Mouse (Mus musculus) midbrain, embryonic 15.5 days (tissue): ENCODE measurements around the gene Golt1a. TPM values are rescaled to one million over a fixed set of nuclear protein-coding genes. Genes with fewer than 3 reads are reported as not detected.
"Not testable (repeated sequence)": the region's sequence is repeated elsewhere in the genome, so short reads cannot be mapped to it uniquely, and the experiment has no call there.

ENCODE experiments used
- ATAC-seq: fragments of 200-750 bp; cut with Nextera tagmentation; replicated peaks from 2 replicates; pipeline ENCODE4 v1.8.0; 2017; ENCODE audit warnings: moderate TSS enrichment
- H3K27ac ChIP-seq: fragments of 300-500 bp; sonication (generic); 2 replicates; pipeline ENCODE4 v1.5.1; 2015; ENCODE audit warnings: mild to moderate bottlenecking, inconsistent platforms
- H3K27me3 ChIP-seq: fragments of 300-500 bp; sonication (generic); replicated peaks from 2 replicates; pipeline ENCODE4 v1.6.1; 2015; ENCODE audit warnings: inconsistent platforms
- H3K36me3 ChIP-seq: fragments of 300-500 bp; sonication (generic); replicated peaks from 2 replicates; pipeline ENCODE4 v1.6.1; 2015; ENCODE audit warnings: inconsistent platforms
- H3K4me1 ChIP-seq: fragments of 300-500 bp; sonication (generic); 2 replicates; pipeline ENCODE4 v1.6.1; 2015; ENCODE audit warnings: inconsistent platforms
- H3K4me2 ChIP-seq: fragments of 300-500 bp; sonication (generic); 2 replicates; pipeline ENCODE4 v1.6.1; 2015; ENCODE audit warnings: inconsistent platforms, mild to moderate bottlenecking, moderate library complexity
- H3K4me3 ChIP-seq: fragments of 300-500 bp; sonication (generic); 2 replicates; pipeline ENCODE4 v1.5.1; 2015; ENCODE audit warnings: mild to moderate bottlenecking, inconsistent platforms
- H3K9ac ChIP-seq: fragments of 300-500 bp; sonication (generic); 2 replicates; pipeline ENCODE4 v1.6.1; 2015; ENCODE audit warnings: mild to moderate bottlenecking, inconsistent platforms
- H3K9me3 ChIP-seq: fragments of 300-500 bp; sonication (generic); 2 replicates; pipeline ENCODE4 v1.6.1; 2016; ENCODE audit warnings: inconsistent platforms
- WGBS: fragments of 180-500 bp; shearing (Covaris S2); methylation state at CpG from one replicate; pipeline ENCODE4 v1.1.7; 2015; ENCODE audit warnings: mixed read lengths; 5-methylcytosine and 5-hydroxymethylcytosine counted together
- polyA plus RNA-seq: library from polyadenylated mRNA; unstranded; fragments of >200 nt; fragmentation: Nextera tagmentation; extraction: Ambion mirVana; gene quantifications from 2 replicates; pipeline ENCODE4 v1.2.1, GENCODE M21; 2015

The Golt1a gene
- polyA plus RNA-seq, 1 experiment from 2014 or later, result not detected

DNA sequence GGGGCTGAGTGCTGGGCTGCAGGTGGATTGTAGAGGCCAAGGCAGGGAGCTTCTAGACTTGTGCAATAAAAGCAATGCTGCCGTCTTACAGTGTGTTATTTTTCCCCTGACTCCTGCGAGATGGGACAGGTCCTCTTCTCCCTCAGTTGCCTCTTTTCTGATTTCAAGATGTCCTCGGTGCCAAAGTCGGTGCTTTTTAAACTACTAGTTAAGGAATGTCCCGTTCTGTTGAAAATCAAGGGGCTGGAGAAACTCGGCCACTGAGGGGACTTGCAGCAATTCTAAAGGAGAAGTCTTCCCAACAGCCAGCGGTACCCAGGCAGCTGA lies 20.0 kb downstream of the Golt1a start:
- peaks cover 32% of the 10 kb centered on the region for H3K4me1 ChIP-seq
- 21% methylated on average over 7 of the region's 7 CpGs for WGBS
- no peak for ATAC-seq

GRCm38 (mm10) chr1:133331142-133331541 lies 21.5 kb downstream of the Golt1a start:
- no peaks in the 10 kb centered on the region for H3K36me3 ChIP-seq
- H3K4me3 ChIP-seq, result no peak overlapping the region
- 23% methylated on average over 3 of the region's 3 CpGs for WGBS
- H3K27me3 ChIP-seq, result no peaks in the 10 kb centered on the region
- peaks cover 32% of the 10 kb centered on the region for H3K4me1 ChIP-seq
- H3K27ac ChIP-seq, result peak overlapping the region; percentile 52
- peak overlapping the region; percentile 1; the same call in 1 of the 2 replicates for H3K4me2 ChIP-seq
- no peak overlapping the region for H3K9ac ChIP-seq
- H3K9me3 ChIP-seq, result no peaks in the 10 kb centered on the region
- peak; percentile 84 for ATAC-seq

More for the DNA sequence above, 20.0 kb downstream of the Golt1a start:
- no peaks in the 10 kb centered on the region for H3K36me3 ChIP-seq
- H3K27me3 ChIP-seq, result no peaks in the 10 kb centered on the region
- H3K9ac ChIP-seq, result no peak overlapping the region
- peak overlapping the region; percentile 48 for H3K4me2 ChIP-seq
- no peaks in the 10 kb centered on the region for H3K9me3 ChIP-seq
- peak overlapping the region; percentile 23 for H3K4me3 ChIP-seq
- no peak overlapping the region for H3K27ac ChIP-seq

DNA sequence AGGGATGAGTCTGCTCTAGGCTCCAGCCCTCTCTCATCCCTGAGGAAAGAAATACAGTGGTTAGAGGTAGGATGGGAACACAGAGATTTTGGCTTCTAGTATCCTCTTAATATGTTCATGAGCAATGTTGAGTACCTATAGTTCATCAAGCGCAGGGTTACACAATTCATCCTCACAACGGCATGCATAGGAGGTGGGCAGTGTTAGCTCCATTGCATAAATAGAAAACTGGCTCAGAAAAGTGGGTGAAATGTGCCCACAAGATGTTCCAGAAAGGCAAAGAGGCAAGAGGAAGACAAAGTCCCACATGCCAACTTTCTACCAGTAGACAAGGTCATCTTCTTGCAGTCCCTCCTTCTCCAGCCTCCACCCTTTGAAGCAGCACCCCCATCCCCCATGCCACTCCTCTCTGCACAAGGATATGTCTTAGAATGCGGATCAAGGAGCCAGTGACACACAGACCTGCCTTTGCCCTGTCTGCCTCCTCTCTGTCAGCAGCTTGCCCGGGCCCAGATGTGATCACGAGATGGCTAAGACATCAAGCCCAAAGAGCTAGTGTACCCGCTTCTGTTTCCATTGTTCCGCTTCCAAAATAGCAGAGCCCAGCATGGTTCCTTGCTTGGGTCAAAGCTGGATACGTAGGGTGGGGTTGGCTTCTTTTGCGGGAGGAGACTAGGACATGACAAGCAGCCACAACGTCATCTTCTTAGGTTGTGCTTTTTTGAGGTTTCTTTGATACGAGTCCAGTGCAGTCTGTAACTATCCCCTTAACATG lies 23.2 kb downstream of the Golt1a start:
- H3K27me3 ChIP-seq, result no peaks in the 10 kb centered on the region
- no peak overlapping the region for H3K4me2 ChIP-seq
- peaks cover 32% of the 10 kb centered on the region for H3K4me1 ChIP-seq
- H3K9ac ChIP-seq, result no peak overlapping the region
- no peak overlapping the region for H3K4me3 ChIP-seq
- 89% methylated on average over 11 of the region's 11 CpGs for WGBS
- H3K27ac ChIP-seq, result no peak overlapping the region
- no peak for ATAC-seq
- H3K36me3 ChIP-seq, result no peaks in the 10 kb centered on the region
- no peaks in the 10 kb centered on the region for H3K9me3 ChIP-seq

DNA sequence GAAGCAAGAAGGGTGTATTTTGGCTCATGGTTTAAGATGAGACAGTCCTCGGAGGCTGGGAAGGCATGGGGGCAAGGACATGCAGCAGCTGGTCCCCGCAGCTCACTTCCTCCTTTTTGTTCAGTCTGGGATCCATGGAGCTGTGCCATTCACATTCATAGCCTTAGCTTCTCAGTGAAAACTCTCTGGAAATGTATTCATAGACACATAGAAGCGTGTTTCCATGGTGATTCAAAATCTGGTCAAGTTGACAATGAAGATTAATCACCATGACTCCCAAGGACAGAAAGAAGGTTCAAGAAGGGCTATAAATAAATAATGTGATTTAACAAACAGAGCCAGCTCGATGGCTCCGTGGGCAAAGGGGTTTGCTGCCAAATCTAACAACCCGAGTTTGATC lies 24.3 kb downstream of the Golt1a start:
- ATAC-seq, result no peak
- no peaks in the 10 kb centered on the region for H3K27me3 ChIP-seq
- no peak overlapping the region for H3K27ac ChIP-seq
- no peak overlapping the region for H3K4me3 ChIP-seq
- no peak overlapping the region for H3K4me2 ChIP-seq
- H3K9ac ChIP-seq, result no peak overlapping the region
- WGBS, result 32% methylated on average over 6 of the region's 6 CpGs
- H3K9me3 ChIP-seq, result no peaks in the 10 kb centered on the region
- no peaks in the 10 kb centered on the region for H3K36me3 ChIP-seq
- H3K4me1 ChIP-seq, result peaks cover 23% of the 10 kb centered on the region

GRCm38 (mm10) chr1:133340403-133340802 lies 30.8 kb downstream of the Golt1a start:
- not testable (repeated sequence) for H3K36me3 ChIP-seq, H3K4me3 ChIP-seq, H3K4me1 ChIP-seq, H3K9me3 ChIP-seq, ATAC-seq, H3K9ac ChIP-seq, H3K4me2 ChIP-seq, H3K27me3 ChIP-seq, H3K27ac ChIP-seq
- WGBS, result 67% methylated on average over 1 of the region's 1 CpGs

- Histone ChIP-seq H3K27me3 (no peaks in the 10 kb centered on the region), H3K4me2 (no peak overlapping the region), H3K4me1 (no peaks in the 10 kb centered on the region), H3K27ac (no peak overlapping the region), H3K36me3 (no peaks in the 10 kb centered on the region), H3K4me3 (no peak overlapping the region), H3K9me3 (no peaks in the 10 kb centered on the region), H3K9ac (no peak overlapping the region)
- 91% methylated on average over 2 of the region's 2 CpGs for WGBS
- no peak for ATAC-seq
Observed at GRCm38 (mm10) chr1:133344357-133344756, 34.8 kb downstream of the Golt1a start.

DNA sequence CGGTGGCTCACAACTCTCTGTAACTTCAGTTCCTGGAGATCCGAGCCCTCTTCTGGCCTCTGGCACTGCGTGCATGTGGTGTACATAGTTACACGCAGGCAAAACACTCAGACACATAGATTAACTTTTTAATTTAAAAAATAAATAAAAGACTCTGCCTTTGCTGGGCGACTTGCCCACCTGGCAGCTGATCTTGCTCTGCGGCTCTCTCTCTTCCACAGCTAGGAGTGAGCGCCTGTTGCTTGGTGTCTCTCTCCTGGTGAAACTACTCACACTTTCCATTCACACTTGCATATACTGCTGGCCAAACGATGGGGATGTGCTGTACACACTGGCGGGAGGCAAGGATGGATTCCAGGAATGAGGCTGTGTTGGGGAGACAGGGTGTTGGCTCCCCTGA lies 36.9 kb downstream of the Golt1a start:
- H3K9ac ChIP-seq, result no peak overlapping the region
- no peak overlapping the region for H3K4me2 ChIP-seq
- no peak overlapping the region for H3K27ac ChIP-seq
- H3K36me3 ChIP-seq, result no peaks in the 10 kb centered on the region
- ATAC-seq, result no peak
- H3K27me3 ChIP-seq, result no peaks in the 10 kb centered on the region
- no peak overlapping the region for H3K4me3 ChIP-seq
- WGBS, result 85% methylated on average over 9 of the region's 9 CpGs
- H3K9me3 ChIP-seq, result no peaks in the 10 kb centered on the region
- H3K4me1 ChIP-seq, result peaks cover 4% of the 10 kb centered on the region; the same call in 1 of the 2 replicates

DNA sequence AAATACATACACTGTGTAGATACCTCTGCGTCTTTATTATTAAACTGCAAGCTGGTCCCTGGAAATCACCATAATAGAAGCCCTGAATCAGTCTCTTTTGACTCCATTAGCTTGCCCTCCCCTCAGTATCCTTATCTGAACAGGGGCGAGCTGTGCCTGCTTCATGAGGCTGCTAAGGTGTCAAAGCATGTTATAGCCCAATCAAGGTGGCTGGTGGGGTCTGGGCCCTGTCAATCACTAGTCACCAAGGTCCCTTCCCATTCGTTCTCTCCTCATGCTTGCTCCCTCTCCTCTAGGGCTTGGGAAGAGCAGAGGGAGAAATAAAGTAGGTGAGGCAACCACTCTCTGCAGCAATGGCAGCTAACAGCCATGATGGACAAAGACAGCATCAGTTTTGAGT lies 37.6 kb downstream of the Golt1a start:
- H3K9me3 ChIP-seq, result no peaks in the 10 kb centered on the region
- no peak overlapping the region for H3K4me2 ChIP-seq
- no peaks in the 10 kb centered on the region for H3K36me3 ChIP-seq
- H3K4me3 ChIP-seq, result no peak overlapping the region
- H3K27ac ChIP-seq, result no peak overlapping the region
- no peaks in the 10 kb centered on the region for H3K27me3 ChIP-seq
- H3K9ac ChIP-seq, result no peak overlapping the region; the same call in 1 of the 2 replicates
- H3K4me1 ChIP-seq, result peaks cover 11% of the 10 kb centered on the region
- WGBS, result 76% methylated on average over 3 of the region's 3 CpGs
- no peak for ATAC-seq

GRCm38 (mm10) chr1:133347693-133348520 lies 38.3 kb downstream of the Golt1a start:
- WGBS, result 85% methylated on average over 11 of the region's 11 CpGs
- no peak overlapping the region for H3K9ac ChIP-seq
- H3K36me3 ChIP-seq, result no peaks in the 10 kb centered on the region
- no peak for ATAC-seq
- H3K27ac ChIP-seq, result no peak overlapping the region
- H3K4me3 ChIP-seq, result no peak overlapping the region
- no peaks in the 10 kb centered on the region for H3K27me3 ChIP-seq
- H3K4me2 ChIP-seq, result no peak overlapping the region
- no peaks in the 10 kb centered on the region for H3K9me3 ChIP-seq
- peaks cover 11% of the 10 kb centered on the region for H3K4me1 ChIP-seq

DNA sequence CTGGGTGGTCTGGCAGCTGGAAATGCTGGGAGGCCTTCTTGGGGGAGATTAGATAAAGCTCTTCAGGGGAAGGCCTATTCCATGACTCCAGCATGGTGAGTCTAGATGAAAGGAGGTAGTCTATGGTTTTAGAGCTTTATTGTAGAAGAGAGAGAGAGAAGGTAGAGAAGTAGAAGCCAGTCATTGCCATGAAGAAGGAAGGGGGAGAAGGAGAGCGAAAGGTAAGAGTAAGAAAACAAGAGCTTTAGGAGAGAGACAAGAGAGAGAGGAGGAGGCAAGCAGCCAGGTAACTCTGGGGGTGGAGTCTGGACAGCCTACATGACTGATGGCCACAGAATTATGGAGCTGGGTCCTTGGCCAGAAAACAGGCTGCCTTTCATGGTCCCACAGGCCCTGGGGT lies 40.6 kb downstream of the Golt1a start, which contains the start of gene Ren1:
TSS of gene Ren1 (plus strand) at position 301 of the 400 bp plus-strand sequence.
- no peak within 1 kb of the TSS for H3K4me2 ChIP-seq
- peaks cover 14% of the 10 kb centered on the region for H3K4me1 ChIP-seq
- no peaks in the 10 kb centered on the region for H3K9me3 ChIP-seq
- no peak within 1 kb of the TSS for H3K27ac ChIP-seq
- 86% methylated on average over 1 of the region's 1 CpGs for WGBS
- H3K9ac ChIP-seq, result no peak within 1 kb of the TSS
- H3K27me3 ChIP-seq, result no peaks in the 10 kb centered on the region
- no peaks in the 10 kb centered on the region for H3K36me3 ChIP-seq
- no peak for ATAC-seq
- H3K4me3 ChIP-seq, result no peak within 1 kb of the TSS

DNA sequence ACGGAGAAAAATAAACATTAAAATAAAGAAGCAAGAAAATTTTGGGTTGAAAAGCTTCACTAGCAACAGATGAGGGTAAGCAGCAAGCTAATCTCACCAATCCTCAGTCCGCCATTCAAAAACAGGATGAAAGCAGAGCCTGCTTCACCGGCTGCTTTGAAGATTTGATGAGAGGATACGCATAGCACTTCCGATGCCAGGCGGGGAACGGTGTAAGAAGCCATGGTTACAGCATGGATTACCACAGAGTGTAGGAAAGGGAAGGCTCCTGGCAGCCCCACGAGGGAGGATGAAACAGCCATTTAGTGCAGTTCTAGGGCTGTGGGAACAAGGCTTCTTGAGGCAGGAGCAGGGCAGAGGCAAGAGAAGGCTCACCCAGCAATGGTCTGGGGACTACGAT lies 42.2 kb downstream of the Golt1a start:
- H3K9ac ChIP-seq, result no peak overlapping the region
- no peak overlapping the region for H3K4me3 ChIP-seq
- H3K4me2 ChIP-seq, result no peak overlapping the region
- peaks cover 14% of the 10 kb centered on the region for H3K4me1 ChIP-seq
- H3K9me3 ChIP-seq, result no peaks in the 10 kb centered on the region
- 27% methylated on average over 9 of the region's 9 CpGs for WGBS
- H3K27ac ChIP-seq, result no peak overlapping the region
- H3K36me3 ChIP-seq, result no peaks in the 10 kb centered on the region
- ATAC-seq, result no peak
- no peaks in the 10 kb centered on the region for H3K27me3 ChIP-seq

- no peaks in the 10 kb centered on the region for H3K36me3 ChIP-seq
- H3K4me2 ChIP-seq, result no peak overlapping the region
- ATAC-seq, result peak; percentile 48
- peaks cover 14% of the 10 kb centered on the region for H3K4me1 ChIP-seq
- no peak overlapping the region for H3K4me3 ChIP-seq
- no peaks in the 10 kb centered on the region for H3K27me3 ChIP-seq
- H3K9ac ChIP-seq, result no peak overlapping the region
- WGBS, result 37% methylated on average over 12 of the region's 12 CpGs
- no peaks in the 10 kb centered on the region for H3K9me3 ChIP-seq
- H3K27ac ChIP-seq, result no peak overlapping the region
Observed at GRCm38 (mm10) chr1:133353371-133353809, 43.8 kb downstream of the Golt1a start.
